Mouse (Mus musculus) right cerebral cortex, postnatal 14 days (tissue): Measurements from ENCODE around the gene Hvcn1.
"Not testable (repeated sequence)": the region's sequence is repeated elsewhere in the genome, so short reads cannot be mapped to it uniquely, and the experiment has no call there.

Experiments
- DNase-seq: peaks from one replicate; pipeline ENCODE4 v3.0.0; 2022

Hvcn1 gene

DNA sequence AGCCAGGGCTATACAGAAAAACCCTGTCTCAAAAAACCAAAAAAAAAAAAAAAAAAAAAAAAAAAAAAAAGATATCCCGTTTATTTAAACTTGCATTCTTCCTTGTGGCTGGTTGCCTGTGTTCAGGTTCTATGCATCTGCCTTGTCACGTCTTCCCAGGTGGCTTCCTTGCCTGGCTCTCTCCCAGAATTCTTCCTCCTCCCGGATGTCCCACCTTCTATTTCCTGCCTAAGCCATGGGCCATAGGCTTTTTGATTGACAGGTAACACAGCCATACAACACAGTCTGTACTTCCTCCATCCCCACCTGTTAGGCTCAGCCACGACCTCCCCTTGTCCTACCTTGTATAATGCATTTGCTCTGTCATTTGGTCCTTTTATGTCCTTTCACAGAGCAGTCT lies at the start of gene Hvcn1:
Gene Hvcn1, plus strand, starts transcription at position 330 of the 400 bp plus-strand sequence.
- no peak for DNase-seq

- peak; percentile 93 for DNase-seq
These were observed 48.7 kb upstream of the Hvcn1 start, which contains the start of gene Ppp1cc for GRCm38 (mm10) chr5:122157827-122158381. Gene Ppp1cc, plus strand, starts transcription at chr5:122158278.

DNA sequence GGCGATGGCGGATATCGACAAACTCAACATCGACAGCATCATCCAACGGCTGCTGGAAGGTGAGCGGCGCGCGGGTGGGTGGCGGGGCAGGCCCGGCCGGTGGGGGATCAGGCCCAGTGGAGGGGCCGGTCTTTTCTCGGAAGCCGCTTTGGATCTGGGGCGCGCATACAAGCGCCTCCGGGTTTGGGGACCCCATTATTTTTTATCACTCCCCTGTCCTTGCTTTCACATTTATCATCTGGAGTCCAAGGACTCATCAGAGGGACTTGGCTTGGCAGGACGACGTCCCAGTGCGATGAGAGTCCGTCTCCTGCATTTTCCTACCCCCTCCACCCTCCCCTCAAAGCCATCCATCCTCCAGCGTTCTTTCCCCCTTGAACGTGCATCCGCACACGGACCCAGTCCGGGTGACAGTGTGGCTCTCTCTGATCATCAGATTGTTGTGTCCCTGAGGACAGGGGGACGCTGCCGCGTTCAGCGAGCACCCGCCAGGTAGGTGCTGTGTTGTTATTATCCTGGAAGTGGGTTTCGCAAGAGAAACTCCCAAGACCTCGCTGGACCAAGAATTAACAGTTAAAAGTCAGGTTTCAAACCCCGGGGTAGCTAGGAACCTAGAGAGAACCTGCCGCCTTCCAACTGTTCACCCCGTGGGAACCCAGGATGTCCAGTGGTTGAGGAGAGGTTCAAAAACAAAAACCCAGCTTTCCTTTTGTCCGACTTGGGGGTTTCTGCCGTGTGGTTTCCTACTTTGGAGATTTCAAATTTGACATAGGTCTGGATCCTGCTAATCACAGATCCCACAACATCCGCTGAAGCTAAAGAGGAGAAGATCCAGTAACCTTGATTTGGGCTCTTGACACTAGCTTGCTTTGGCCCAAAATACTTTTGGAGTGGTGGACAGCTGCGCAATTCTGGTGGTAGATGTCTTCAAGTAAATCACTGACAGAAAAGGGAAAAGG lies 47.8 kb upstream of the Hvcn1 start:
- no peak for DNase-seq

- DNase-seq: no peak
These were observed 43.4 kb upstream of the Hvcn1 start for GRCm38 (mm10) chr5:122163194-122163593.

DNA sequence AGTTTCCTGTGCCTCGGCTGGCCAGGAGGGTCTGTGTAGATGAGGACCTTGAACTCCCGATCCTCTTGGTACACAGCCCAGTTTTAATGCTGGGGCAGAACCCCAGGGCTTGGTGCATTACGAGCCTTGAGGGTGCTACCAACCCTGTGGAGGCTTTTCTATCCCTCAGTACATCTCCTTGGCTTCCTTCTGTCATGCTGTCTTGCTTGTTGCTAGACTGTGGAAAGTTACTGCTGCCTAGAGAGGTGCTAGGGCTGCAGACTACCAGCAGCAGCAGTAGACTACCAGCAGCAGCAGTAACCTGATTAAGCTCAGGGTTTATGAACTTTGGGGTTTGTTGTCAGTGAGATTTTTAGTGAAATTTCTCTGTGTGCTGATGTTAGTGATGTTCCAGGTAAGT lies 42.6 kb upstream of the Hvcn1 start:
- no peak for DNase-seq

- peak; percentile 51 for DNase-seq
These were observed 41.2 kb upstream of the Hvcn1 start for GRCm38 (mm10) chr5:122165233-122165915.

GRCm38 (mm10) chr5:122166636-122167161 lies 39.9 kb upstream of the Hvcn1 start:
- no peak for DNase-seq

- DNase-seq: no peak
These were observed 38.1 kb upstream of the Hvcn1 start for GRCm38 (mm10) chr5:122168344-122169069.

- DNase-seq: no peak
These were observed 35.5 kb upstream of the Hvcn1 start for GRCm38 (mm10) chr5:122171058-122171457.

GRCm38 (mm10) chr5:122175402-122175801 lies 31.2 kb upstream of the Hvcn1 start:
- no peak for DNase-seq

- DNase-seq: no peak
These were observed 30.6 kb upstream of the Hvcn1 start for GRCm38 (mm10) chr5:122175961-122176360.

GRCm38 (mm10) chr5:122176398-122176797 lies 30.2 kb upstream of the Hvcn1 start:
- peak; percentile 65 for DNase-seq

DNA sequence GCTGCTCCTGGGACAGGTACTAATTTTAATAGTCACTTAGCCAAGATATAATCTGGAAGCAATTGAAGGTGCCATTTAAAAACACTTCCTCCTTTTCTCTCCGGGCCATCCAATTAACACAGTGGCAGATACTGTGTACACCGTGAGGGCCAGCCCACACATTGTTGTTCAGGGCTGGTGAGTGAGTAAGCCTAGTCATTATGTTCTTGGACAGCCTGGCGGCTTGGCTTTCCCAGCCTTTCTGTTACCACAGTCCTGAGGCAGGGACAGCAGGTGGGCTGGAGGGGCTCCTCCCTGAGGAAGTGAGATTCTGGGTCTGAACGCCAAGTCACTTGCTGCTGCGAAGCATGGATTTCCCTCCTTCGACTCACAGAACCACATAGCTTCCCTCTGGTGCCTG lies 26.9 kb upstream of the Hvcn1 start:
- DNase-seq: no peak

DNA sequence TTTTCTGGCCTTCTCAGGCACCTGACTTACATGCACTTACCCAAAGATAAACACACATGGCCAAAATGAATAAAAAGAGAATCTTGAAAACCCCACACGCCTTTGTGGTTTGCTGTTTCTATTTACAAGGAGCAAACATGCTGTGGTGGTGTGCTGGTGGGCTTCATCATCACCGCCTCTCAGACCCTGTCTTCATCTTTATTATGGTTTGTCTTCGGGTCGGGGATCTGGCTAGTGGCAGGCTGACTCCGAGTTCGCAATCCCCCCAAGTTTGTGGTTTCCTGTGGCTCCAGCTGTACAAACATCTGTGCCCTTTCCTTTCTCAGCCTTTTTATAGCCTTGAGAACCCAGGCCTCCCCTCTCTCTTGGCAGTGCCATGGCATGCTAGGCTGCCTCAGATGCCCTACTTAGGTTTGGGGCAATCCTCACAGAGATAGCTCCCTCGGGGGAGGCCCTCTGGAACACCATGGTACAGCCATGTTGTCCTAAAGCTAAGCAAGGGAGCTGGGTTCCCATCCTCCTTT lies 22.3 kb upstream of the Hvcn1 start:
- no peak for DNase-seq

DNA sequence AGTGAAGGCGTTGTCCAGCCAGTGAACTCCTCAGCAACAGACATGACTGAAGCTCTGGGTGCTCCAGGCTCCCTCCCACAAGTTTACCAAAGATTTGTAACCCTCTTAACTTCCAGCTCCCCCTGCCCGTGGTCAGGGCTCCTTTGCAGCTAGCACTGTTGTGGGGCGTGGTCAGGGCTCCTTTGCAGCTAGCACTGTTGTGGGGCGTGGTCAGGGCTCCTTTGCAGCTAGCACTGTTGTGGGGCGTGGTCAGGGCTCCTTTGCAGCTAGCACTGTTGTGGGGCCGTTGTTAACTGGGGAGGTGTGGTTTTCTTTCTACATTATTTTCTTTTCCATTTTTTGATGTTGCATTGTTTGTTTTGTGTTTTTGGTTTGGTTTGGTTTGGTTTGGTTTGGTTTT lies 21.7 kb upstream of the Hvcn1 start:
- DNase-seq: not testable (repeated sequence)

GRCm38 (mm10) chr5:122189115-122189514 lies 17.5 kb upstream of the Hvcn1 start:
- DNase-seq: no peak

GRCm38 (mm10) chr5:122190465-122190864 lies 16.1 kb upstream of the Hvcn1 start:
- DNase-seq: no peak

DNA sequence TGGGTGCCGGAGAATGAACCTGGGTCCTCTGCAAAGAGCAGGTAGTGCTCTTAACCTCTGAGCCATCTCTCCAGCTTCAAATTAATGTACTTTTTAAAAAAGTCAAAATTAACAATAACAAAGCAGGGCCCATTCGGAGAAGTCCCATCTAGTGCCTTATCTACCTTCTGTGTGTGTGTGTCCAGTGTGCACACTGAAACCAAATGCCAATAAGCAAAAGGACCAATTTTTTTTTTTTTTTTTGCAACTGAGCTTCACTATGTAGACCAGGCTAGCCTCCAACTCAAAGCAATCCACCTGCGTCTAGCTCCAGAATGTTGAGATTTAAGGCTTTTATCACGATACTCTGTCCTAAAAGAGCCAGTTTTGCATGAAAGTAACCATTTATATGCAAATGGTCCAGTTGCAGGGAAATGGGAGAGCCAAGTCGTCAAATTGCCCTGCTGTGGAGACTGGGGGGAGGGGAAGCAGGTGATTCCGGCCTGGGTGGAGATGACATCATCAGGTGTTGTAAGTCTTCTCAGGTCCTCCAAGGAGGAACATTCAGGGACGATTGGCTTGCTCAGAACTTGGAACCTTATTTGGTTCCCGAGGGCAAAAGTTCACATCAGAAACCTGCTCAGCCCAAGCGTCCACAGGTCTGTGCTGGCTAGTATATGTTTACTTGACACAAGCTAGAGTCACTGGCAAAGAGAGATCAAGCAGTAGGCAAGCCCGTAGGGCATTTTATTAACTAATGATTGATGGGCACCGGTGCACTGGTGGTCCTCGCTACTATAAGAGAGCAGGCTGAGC lies 15.1 kb upstream of the Hvcn1 start:
- no peak for DNase-seq

DNA sequence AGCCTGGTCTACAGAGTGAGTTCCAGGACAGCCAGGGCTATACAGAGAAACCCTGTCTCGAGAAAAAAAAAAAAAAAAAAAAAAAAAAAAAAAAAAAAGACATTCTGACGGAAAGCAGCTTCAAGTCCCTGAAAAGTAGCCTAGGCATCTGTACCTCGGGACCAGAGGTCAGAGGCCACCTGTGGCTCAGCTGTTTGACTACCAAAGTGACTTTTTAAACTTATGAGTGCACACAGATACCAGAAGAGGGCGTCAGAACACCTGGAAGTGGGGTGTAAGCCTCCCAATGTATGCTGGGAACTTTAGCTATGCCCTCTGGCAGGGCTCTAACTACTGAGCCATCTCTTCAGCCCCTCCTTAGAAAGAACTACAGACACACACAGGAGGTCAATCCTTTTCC lies 14.3 kb upstream of the Hvcn1 start:
- no peak for DNase-seq

GRCm38 (mm10) chr5:122200872-122201271 lies 5.7 kb upstream of the Hvcn1 start:
- no peak for DNase-seq

GRCm38 (mm10) chr5:122201904-122202303 lies 4.7 kb upstream of the Hvcn1 start:
- DNase-seq: no peak

- no peak for DNase-seq
These were observed 2.4 kb upstream of the Hvcn1 start for GRCm38 (mm10) chr5:122204180-122204579.
